Mouse (Mus musculus) megakaryocyte, adult 5-6 weeks (primary cell): ENCODE measurements around the gene Otogl. TPM values are rescaled to one million over a fixed set of nuclear protein-coding genes. Genes with fewer than 3 reads are reported as not detected.

Experiments used
- ATAC-seq: 2 replicates; pipeline ENCODE4 v1.8.0; 2016; ENCODE audit warnings: mild to moderate bottlenecking, inconsistent platforms; ENCODE audit not compliant: poor library complexity, severe bottlenecking
- total RNA-seq, 2 experiments: library from RNA; stranded (forward) in 1 of 2; stranded (reverse) in 1 of 2; fragments of 153-499, 151-499 nt in 1 of 2; fragments of 221-1000, 200-1000 nt in 1 of 2; gene quantifications; 2 replicates each; pipeline versions ENCODE4 v1.2.3 to v1.2.4; 2015 to 2017

Gene Otogl
- total RNA-seq, 2 experiments from 2014 or later: 0.04 TPM; not detected in 1

DNA sequence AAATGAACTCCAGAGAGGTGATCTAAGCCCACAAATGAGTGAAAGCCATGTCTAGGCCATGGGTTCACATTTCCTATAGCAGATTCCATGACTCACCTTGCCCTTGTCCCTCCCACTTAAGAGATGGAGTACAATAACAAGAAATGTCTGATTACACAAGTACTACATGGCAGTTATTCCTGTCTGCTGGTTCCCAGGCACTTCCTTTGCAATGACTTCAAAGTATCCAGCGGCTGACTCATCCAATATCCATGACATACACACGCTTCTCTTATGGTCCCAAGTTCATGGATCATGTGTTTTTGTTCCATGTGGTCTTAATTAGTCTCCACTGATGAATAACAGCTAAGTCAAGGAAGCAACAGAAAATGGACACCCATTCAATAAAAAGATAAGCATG lies 1.1 kb upstream of the Otogl start:
- no peak for ATAC-seq

DNA sequence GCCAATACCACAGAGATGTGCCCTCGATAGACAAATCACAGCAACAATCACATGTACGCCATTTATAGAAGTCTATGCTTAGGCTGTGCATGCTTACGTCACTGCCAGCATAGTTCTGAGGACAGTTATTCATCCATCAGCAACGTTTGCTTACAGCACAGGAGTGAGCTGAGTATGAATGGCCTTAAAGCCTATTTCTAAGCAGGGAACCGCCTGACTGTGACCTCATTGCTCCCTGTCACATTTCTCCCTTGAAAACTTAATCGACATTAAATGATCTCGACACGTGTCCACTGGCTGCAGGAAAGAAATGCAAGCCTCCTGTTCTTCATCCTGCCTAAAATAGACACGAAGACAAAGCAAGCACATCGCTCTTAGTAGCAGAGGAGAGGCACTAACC lies 5.5 kb downstream of the Otogl start:
- ATAC-seq: no peak

DNA sequence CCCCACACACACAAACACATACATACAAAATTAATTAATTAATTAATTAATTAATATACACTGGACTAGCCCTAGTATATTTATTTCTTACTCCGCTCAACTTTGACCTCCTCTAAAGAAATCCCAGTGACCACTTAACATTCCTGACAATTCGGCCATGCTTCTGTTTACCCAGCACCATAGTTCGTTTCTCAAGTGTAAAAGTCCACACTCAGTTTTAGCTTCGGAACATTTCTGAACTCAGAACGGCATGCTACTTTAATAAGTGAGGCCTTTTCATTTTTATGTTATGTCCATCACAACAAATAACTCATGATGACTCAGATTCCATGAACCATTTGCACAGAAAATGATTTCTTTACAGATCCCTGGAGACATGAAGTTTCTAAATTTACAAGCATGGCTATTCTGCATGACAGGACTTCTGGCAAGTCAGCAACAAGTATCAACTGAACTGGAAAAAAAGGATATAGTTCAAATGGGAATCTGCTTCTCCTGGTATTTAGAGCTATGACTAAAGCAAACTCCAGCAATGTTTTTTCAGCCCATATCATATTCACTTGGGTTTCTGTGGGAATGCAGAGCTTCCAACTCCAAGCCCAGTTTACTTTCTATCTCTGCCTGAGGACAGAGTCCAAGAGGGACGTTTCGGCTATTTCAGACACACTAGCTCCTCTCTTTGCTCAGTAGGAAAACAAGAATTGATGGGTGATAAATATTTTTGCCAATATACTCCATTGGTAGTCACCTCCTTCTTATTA lies 6.5 kb downstream of the Otogl start:
- no peak for ATAC-seq

DNA sequence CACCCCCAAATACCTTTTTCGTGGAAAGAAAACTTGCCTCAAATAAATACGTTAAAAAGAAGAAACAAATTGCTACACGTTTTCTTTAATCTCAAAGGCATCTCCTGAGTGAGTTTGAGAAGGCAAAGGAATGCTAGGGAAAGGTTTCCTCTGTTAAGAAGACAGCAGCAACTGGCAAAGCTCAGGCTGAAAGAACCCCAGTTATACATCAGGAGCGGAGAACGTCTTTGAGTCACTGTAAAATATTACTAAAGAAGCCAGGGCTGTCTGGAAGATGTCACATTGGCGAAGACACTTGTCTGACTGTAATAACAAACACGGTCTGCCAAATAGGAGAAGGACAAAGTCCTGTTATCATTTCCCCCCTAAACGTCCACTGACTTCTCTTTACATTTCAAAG lies 10.0 kb downstream of the Otogl start:
- ATAC-seq: no peak

DNA sequence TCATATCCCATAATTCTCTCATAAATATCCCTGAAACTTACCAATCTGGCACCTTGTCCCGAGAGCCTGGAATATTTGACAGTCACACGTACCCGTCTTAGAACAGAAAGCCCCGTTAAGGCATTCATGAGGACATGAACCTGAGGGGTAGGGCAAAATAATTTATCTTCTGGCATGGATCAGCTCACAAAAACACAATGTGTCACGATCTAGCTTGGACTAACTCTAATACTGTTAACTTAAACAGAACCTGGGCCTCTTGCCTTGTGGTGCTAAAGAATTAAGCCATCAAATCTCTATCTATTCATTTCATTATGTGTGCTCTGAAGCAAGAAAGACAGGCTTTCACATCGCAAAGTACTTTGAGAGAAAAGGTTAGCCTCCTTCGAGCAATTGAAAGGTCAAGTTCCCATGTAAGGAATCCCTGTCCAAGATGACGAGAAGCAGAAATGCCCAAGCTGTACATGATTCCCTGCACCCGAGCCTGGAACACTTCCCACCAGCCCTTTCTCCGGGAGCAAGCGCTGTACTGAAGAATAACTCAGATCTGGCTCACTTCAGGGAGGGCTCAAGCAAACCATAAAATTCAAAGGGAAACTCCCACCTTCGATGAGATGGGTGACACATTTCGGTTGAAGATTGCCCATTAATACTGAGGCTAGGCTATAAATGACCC lies 10.6 kb downstream of the Otogl start:
- no peak for ATAC-seq

DNA sequence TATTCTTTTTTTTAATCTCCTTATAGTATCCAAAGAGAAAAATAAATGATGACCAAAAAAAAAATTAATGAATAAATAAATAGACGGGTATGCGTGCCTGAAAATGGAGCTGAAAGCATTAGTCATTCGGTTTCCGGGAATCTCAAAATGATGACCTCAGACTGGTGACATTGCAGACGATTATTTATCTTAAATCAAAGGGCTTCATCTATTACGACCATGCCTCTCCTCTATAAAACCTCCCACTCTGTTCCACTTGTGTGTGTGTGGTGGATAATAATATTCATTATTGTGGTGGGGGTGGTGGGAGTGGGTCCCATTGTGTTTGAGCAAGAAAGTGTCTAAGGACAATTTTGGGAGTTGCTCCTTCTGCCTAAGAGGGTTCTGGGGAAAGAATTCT lies 12.0 kb downstream of the Otogl start:
- no peak for ATAC-seq

DNA sequence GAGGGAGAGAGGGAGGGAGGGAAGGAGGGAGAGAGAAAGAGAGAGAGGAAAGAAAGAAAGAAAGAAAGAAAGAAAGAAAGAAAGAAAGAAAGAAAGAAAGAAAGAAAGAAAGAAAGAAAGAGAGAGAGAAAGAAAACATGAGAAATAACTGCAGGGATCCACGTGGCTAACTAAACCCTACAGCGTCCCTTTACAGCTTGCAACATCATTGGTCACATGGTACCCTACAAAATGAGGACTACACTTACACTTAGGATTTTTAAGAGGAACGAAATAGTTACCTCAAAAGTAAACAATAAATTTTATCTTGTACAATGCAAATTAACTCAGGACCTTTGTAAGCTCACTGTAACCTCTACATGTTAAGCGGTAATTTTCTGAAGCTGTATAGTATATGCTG lies 15.8 kb downstream of the Otogl start:
- no peak for ATAC-seq

DNA sequence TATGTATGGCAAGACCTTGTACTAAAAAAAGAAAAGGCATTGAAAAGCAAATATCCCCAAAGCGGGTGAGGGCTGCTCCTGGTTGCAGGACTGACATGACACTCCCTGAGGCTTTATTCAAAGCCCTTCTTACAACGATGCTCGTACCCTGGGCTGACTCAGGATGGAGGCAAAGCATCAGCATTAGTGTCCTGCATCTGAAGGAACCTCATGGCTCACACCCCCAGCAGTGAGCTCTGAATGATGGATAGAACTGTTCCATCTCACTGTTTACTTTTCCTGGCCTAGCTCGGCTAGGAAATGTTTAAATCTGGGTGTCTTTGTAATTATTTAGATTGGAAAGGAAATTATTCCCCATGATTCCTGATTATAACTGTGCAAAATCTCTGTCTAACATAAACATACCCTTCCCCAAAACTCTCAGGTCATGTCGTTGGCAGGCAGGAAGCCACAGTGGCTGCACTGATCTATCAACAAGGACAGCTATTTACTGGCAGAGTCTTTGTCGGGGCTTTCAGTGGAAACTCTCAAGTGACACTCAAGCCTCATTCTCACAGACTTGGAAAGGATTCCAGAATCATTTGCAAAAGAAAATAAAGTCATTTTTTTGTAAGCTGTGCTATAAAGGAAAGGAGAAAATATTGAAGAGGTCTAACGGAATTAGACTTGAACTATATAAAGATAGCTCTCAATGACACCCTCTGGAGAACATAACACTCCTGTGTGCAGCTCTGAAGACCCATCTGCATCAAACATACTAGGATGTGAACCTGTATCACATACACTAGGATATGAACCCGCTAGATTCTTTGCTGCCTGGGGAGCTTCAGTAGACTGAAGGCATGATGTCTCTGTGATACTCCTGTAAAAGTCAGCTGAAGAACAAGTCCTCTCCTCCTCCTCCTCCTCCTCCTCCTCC lies 17.0 kb downstream of the Otogl start:
- ATAC-seq: no peak

DNA sequence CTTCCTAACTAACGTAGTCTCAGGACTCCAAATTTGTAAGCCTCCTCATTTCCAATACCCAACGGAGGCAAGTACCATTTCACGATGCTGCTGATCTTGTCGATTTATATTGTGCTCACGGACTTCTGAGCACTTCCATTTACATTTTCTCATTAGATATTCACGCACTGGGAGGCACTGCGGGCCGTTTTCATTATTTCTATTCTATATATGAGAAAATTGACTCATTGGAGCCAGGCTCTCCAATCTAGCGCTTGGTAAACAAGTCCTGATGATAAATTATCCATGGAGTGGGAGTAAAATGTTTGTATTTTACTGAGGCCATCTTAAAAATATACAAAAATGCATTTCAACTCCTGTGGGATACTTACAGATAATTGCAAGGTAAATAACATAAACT lies 21.5 kb downstream of the Otogl start:
- no peak for ATAC-seq

DNA sequence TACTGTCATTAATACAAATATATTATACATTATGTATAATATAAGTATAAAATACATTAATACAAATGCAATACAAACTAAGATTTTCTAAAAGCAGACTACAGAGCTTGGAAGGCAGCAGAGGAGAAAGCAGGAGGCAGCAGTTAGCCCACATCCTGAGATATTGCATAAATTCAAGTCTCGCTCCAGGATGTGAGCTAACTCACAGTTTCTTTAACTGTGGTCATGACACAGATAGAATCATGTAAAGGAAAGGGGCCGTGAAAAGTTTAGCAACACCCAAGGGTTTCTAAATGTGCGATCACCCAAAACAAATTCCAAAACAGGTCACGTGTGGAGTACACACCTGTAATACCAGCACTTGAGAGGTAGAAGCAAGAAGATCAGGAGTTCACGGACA lies 39.4 kb downstream of the Otogl start:
- peak; percentile 93 for ATAC-seq

DNA sequence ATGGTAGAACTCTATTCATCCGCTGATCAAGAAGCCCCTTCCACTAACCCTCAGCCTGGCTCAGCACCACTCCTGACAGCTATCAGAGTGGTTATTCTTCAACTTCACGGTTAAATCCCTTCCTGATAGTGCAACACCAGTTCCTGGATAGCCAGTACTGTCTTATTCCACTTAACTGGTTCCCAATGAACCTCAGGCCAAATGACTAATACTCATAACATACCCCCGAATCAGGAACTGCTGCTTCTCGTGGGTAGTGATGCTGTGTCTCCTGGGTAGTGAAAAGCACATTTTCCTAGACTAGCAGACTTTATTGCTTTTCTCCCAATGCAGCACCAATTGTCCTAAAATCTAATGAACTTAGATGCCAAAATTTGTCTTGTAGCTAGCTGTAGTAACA lies 39.8 kb downstream of the Otogl start:
- peak; percentile 34 for ATAC-seq

DNA sequence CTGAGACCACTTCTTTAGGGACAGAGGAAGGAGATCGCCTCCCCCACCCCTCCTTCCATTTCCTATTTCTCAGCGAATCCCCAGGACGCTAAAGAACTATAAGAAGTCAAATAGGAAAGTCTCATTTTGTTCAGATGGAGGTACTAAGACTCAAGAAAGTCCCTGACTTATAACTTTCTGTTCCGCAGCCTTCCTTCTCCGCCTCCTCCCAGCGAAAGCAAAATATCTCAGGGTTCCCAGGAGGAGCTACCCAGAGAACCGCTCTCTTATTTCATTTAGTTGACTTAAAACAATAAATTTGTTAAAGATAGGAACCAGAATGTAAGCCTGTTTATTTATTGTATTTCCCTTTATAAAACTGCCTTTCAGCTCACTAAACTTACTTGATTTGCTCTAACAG lies 41.4 kb downstream of the Otogl start:
- no peak for ATAC-seq

DNA sequence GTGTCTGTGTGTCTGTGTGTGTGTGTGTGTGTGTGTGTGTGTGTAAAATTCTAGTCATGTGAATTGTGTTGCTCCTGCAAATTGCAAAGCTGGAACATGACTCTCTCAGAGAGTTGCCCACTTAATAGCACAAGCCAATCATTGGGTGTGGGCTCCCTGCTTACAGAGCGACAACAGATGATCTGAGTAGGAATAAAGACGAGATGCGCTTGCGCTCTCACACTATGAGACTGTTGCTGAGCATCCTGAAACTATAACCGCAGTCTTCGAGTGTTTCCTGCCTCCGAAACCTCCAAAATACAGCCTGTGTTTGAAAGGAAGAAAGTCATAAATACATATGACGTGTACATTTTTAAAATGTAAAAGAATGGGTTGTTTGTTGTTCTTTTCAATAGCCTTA lies 43.0 kb downstream of the Otogl start:
- 0 out of 2 replicates have a peak, but pooled peaks have one; percentile 20 for ATAC-seq

DNA sequence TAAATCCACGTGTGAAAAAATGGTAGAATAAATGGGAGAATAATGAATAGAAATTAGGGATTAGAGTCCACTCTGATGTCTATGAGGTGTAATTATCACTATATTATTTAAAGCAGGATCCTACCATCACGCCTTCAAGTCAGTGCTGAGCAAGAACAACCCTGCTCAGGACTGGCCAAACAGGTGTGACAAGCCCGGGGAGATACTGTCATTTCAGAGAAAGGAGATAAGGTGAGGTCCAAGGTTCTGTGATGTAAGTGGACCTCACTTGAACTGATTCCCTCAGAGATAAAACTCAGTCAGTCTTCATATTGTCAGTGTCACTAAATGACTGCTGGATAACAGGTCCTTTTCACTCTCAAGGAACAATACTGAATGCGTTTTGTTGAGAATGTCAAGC lies 44.5 kb downstream of the Otogl start:
- ATAC-seq: no peak

DNA sequence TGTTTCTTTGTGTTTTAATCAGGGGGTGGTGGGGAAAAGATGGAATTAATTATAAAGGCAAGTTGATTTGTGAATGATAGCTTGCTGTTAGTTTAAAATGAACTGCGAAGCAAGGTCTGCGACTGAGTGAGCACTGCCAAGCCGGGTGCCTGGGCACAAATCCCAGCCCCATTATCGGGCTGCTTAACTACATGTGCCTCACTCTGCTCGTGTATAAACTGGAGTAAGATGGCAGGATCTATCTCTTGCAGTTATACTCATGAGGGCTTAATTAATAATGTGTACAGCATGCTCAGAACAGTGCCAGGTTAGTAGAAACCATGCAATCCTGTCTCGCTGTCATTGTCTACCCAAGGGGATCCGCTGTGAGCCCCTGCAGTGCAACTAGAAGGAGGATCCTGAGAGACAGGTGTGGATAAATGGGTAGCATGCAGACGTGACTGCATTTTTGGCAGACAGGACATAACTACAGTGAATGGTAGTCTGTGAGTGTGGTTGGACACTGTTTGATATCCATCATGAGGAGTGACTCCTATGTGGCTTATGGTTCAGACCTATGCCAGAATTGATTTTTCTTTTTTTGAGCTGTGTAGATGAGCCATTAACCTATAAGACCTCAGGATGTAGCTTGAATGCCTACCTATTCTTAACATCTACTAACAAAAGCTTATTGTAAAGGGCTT lies 51.6 kb downstream of the Otogl start:
- ATAC-seq: no peak

DNA sequence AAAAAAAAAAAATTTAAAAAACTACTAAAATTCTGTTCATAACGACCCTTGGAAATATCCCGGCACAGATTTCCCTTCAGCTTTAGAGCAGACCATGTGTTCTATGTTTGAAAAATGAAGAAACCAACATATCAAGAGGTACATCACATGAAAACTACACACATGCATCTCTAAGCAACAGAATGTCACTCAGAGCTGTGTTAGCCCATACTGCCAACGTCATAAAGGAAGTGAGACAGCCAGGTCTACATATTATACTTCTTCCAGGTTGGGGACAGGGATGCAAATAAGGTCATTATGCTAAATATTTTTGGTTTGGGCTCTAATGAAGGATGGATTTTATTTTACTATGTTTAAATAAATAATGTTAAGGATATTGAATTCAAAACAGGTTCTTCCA lies 52.7 kb downstream of the Otogl start:
- ATAC-seq: peak; percentile 53

DNA sequence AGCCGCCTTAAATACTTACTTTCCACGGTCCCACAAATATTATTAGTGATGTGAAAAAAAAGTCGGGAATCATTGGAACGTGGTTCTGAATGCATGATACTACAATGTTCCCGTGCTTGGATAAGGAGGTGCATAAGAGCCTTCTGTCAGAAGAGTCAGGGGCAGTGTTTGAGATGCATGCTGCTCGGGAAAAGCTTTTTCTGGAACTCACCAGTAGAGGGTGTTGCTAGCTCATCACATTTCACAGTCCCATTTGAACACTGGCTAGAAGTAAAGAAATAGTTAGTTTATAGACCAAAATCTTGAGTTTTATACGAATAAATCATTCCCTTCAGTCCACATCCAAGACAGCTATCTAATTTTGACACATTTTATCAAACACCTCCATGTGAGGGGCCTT lies 53.2 kb downstream of the Otogl start:
- peak; percentile 88 for ATAC-seq

DNA sequence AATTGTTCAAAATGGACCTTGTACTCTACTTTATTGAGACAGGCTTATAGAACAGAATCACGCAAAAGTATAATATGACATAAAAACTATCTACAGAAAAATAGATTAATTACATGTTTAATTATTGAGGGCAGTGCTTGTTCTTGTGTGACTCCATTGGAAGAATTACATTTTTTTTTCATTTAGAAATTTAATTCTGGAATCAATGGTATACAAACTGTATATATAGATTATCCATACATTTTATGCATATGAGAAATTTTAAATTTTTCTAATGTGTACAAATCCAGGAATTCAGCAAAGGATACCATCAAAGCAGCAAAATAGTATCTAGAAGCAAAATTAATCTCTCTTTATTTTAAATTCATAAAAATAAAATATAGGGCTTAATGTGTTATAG lies 67.0 kb downstream of the Otogl start:
- ATAC-seq: no peak

DNA sequence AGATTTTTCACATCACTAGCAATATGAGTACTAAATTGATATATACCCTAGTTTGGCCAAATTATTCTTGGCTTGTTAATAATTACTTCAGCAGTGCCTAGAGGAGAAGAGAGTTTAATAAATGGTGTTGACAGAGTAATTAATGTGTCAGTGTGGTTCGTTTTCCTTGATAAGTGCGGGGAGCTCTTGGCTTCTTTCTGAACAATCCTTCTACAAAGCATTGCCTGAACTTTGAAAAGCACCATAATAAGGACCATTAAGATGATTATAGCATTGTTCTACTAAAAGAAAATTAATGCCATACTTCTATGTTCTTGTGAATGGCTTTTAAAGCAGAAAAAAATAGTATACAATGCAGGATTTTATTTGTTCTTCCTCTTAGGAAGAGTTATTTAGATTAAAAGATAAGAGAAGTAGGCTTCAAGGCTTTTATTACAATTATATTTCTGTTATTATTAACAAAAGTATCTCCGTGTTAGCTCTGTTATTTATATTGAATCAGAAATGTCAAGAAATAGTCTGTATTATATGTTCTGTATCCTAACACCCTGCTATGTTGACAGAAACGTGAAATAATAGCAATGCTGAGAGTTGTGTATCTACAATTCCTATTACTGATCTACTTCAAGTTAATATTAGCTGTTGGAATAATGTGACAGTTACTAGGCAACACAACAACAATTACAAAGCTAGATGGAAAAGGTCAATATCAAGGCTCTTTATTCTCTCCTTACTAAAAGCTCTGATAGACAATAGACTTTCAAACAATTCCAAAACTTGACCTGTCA lies 77.3 kb downstream of the Otogl start:
- ATAC-seq: no peak

DNA sequence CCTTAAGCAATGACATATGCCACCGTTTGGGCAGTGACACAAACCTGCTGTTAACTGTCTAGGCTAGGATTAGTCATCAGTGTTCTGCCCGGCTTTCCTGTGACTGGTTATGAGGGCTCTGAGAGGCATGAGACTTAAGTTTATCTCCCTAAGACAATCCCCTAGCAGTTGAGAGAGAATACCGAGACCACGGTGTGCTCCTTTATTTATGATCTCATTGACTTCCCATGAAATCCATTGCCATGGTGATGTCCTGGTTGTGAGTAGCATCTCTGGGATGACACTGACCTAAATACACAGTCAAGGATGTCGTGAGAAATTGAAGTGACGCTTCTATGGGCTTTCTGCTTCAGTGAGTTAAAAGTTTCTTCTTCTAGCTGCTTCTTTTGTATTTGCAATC lies 82.8 kb downstream of the Otogl start:
- no peak for ATAC-seq
